Mouse (Mus musculus) spleen, adult 18-20 months (tissue): ENCODE results near the gene Tnrc6a.
"Not testable (repeated sequence)": the region's sequence is repeated elsewhere in the genome, so short reads cannot be mapped to it uniquely, and the experiment has no call there.

ENCODE experiments used
- DNase-seq, 2 experiments: peaks; one replicate each; pipeline ENCODE4 v3.0.0; 2022; ENCODE audit warnings: mixed read lengths in 2 of 2

The Tnrc6a gene

DNA sequence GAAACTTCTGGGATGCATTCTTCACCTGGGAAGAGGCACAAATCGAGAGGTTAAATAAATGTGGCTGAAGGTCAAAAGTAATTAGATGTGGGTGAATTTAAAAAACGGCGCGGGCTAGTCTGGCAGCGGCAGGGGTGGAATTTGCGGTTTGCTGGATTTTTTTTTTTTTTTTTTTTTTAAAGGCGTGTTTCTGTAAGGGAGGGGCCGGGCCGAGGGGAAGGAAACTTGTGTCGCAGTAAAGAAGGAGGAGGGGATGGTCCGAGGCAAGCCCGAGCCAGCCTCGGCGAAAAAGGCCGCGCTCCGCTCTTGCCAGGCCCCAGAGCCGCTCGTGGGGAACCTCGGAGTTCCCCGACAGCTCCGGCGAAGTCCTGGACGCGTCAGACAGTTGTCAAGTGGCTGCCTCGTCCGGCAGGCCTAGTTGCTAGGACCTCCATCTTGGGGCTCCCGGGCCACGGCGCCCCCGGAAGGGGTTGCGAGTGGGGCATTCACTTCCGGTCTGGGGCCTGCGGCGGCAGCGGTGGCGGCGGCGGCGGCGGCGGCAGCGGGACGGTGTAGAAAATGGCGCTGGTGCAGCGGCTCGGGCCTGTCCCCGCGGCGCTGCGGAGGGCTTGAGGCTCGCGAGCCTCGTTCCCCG, at the start of gene Tnrc6a:
Tnrc6a (plus strand) TSS at position 221 of the 634 bp plus-strand sequence.
- peak; percentile 86 to 91 for DNase-seq

GRCm38 (mm10) chr7:123082236-123082635, 41.4 kb upstream of the Tnrc6a start:
- no peak for DNase-seq

GRCm38 (mm10) chr7:123083441-123084123, 40.1 kb upstream of the Tnrc6a start:
- DNase-seq = no peak

- DNase-seq = no peak
Observed at GRCm38 (mm10) chr7:123084180-123084691, 39.4 kb upstream of the Tnrc6a start.

DNA sequence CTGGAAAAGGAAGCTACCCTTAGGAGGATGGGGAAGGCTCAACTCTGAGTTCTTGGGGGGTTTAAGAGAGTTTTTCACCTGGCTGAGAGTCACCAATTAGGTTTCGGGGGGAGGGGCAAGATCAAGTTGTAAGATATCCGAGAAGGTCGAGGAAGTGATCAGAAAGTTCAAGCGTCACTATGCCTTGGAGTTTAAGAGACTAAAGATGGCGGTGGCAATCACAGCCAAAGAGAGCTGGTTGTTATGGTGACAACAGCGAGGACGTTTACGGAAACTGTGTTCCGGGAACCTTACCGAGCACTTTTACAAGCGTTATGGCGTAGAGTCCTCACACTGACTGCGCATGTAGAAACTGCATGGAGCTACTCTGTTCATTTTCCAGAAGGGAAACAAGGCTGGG, 39.0 kb upstream of the Tnrc6a start:
- DNase-seq = no peak

DNA sequence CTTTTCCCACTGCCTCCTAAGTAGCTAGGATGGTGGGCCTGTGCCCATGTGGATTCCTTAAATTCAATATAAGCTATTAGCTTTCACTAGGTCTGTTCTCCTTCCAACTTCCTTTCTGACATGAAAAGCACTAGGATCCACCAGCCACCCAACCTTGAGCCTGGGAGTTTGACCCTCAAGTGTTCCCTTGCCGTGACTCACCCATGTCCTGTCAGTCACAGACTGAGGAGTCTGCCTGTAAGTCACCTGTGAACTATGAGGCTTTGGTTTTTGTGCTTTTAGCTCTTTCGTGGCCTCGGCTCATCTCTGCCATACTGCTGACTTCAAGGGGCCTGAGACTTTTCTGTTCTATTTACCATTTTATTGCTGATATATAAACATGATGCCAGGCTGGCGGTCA, 34.8 kb upstream of the Tnrc6a start:
- no peak for DNase-seq

DNA sequence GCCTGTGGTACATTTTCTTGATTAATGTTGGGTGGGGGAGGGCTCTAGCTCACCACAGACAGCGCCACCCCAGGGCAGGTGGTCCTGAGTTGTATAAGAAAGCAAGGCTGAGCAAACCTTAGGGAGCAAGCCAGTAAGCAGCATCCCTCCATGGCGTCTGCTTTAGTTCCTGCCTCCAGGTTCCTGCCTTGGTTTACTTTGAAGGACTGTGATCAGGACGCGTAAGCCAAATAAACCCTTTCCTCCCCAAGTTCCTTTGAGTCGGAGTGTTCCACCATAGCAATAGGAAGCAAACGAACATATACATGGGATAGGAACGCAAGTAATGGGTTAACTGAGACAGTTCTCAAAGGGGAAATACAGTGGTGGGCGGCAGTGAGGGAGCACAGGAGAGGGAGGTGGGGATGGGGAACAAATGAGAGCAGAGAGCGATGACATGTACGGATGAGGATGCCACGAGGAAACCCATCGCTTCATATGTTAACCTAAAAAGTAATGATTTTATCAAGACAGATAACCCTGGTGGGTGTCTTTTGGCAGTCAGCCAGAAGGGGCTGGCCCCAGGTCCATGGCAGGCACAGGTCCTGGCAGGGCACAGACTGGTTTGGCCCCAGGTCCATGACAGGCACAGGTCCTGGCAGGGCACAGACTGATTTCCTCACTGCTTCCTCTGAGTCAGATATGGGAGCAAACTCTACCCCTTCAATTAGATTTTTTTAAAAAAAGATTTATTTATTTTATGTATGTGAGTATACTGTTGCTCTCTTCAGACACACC, 27.2 kb upstream of the Tnrc6a start:
- no peak for DNase-seq

GRCm38 (mm10) chr7:123097891-123098750, 25.6 kb upstream of the Tnrc6a start:
- no peak for DNase-seq

- DNase-seq = no peak
Observed at GRCm38 (mm10) chr7:123101295-123101694, 22.4 kb upstream of the Tnrc6a start.

DNA sequence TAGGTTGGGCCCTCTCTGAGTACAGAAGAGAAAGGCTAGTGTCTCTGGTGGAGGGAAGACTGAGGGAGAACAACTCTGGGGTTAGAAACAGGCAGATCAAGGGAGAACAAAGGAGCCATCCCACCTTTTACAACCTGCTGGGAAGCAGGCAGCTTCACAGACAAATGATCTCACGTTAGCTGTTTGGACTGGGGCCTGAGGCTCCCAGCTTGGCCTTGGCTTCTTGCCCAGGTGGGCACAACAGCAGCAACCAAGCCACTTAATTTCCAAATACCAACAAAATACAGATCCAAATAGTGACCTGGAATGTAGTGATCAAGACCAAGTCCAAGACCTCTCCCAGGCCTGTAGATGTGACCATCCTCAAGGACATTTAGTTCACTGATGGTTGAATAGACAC, 18.3 kb upstream of the Tnrc6a start:
- not testable (repeated sequence) for DNase-seq

DNA sequence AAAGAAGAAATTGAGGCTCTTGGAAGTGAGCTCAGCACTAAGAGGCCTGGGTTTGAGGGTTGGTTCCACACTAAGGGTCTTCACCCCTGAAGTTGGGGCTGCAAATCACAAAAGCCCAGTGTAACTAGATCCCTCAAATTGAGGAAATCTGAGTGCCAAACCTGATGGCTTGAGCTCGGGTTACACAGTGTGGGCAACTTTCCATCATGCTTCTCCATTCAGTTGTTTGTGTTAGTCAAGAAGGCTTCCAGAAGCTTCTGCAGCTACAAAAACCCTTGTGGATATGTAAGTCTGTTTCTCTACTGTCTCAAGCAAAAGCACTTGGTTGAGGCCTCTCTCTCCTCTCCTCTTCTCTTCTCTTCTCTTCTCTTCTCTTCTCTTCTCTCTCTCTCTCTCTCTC, 17.8 kb upstream of the Tnrc6a start:
- no peak for DNase-seq

DNA sequence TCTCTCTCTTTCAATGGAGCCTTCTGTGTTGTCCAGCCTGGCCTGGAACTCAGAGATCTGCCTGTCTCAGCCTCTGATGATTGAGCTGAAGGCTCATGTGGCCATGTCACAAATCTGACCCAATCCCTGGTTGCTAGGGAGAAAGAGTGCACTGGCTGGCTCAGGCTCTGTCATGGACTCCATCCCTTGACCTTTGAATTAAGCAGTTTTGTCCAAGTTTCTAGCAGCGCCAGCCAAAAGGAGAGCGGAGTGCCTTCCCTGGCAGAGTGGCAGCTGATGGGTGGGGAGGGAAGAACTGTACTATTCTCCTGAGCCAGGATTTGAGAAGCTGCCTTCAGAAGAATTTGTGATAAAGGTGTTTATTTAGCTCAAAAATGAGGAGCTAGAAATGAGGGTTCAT, 17.4 kb upstream of the Tnrc6a start:
- no peak for DNase-seq

GRCm38 (mm10) chr7:123108058-123109055, 15.3 kb upstream of the Tnrc6a start:
- no peak for DNase-seq

- no peak for DNase-seq
Observed at GRCm38 (mm10) chr7:123109361-123110000, 14.2 kb upstream of the Tnrc6a start.

GRCm38 (mm10) chr7:123110135-123110534, 13.6 kb upstream of the Tnrc6a start:
- DNase-seq = no peak

DNA sequence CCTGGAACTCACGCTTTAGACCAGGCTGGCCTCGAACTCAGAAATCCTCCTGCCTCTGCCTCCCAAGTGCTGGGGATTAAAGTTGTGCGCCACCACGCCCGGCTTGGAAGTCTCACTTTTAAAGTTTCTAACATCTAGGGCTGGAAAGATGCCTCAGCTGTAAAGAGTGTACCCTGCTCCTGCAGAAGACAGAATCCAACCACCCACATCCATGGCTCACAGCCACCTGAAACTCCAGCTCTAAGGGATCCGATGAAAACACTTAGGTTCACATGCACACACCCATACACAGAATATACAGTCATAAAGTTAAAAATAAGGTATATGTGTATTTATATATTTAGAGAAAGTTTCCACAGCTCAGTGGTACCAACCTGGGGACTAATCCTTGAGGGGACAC, 10.1 kb upstream of the Tnrc6a start:
- DNase-seq = no peak

DNA sequence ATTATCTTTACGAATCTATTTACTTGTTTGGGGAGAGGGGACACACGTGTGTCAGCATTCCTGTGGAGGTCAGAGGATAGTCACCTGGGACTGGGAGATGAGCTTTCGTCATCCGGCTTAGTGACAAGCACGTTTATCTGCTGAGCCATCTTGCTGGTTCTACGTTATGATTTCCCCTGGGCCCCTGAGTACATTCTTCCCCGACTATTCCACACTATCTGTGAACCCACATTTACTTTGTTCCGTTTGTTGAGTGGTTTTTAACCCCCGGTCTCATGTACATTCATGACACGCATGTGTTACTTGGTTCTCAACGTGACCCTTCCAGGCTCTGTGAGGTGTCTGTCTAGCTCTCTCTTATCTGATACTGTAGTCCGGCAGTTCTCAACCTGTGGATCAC, 6.9 kb upstream of the Tnrc6a start:
- DNase-seq = no peak

GRCm38 (mm10) chr7:123117209-123117608, 6.5 kb upstream of the Tnrc6a start:
- no peak for DNase-seq

DNA sequence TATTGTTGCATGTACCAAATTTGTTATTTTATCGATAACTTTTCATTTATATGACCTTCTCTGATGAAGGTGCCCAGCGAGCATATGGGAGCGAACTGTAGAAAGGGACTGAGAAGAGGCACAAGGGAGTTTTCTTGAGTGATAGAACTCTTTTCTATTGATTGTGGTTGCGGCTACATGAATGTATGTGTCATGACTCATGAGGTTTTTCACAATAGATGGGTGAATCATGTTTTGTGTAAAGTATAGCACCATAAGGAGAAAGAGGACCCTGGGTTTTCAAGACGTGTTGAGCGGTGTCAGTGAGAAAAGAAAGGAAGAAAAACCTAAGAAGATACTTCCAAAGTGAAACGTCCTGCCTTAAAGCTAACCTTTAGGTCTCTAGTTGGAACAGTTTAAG, 3.2 kb upstream of the Tnrc6a start:
- DNase-seq = no peak

GRCm38 (mm10) chr7:123124299-123124716, 623 bp downstream of the Tnrc6a start:
- no peak for DNase-seq

DNA sequence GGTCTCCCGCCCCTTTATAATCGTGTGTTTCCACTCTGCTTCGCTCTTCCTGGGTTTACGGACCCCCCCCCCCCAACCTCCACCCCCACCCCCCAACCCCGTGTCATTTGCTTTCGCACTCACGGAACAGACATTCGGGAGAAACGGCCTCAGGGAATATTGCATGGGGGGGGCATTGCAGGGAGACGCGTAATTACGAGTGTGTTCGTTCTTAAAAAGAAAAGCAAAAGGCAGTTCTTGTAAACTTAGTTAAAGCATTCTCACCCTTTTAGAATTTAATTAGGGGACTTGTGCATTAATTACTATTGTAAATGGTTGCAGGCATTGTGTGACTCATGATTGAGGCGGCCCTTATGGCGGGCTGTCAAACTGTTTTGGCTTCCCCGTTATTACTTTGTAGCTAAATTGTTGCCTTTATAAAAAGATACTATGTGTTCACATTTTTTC, 1.1 kb downstream of the Tnrc6a start:
- DNase-seq = no peak
